Mouse (Mus musculus) heart, embryonic 15.5 days (tissue): ENCODE measurements around the gene Aff3. TPM values are rescaled to one million over a fixed set of nuclear protein-coding genes. Genes with fewer than 3 reads are reported as not detected.

Source experiments
- ATAC-seq: fragments of 200-750 bp; cut with Nextera tagmentation; replicated peaks from 2 replicates; pipeline ENCODE4 v1.8.0; 2017; ENCODE audit warnings: low read depth, moderate TSS enrichment; ENCODE audit not compliant: insufficient number of reproducible peaks, insufficient read depth, low FRiP score
- H3K27ac ChIP-seq: fragments of 300-500 bp; sonication (generic); 2 replicates; pipeline ENCODE4 v1.5.1; 2015; ENCODE audit warnings: mild to moderate bottlenecking, inconsistent platforms
- H3K27me3 ChIP-seq: fragments of 300-500 bp; sonication (generic); 2 replicates; pipeline ENCODE4 v1.6.1; 2015; ENCODE audit warnings: inconsistent platforms
- H3K36me3 ChIP-seq: fragments of 300-500 bp; sonication (generic); 2 replicates; pipeline ENCODE4 v1.6.1; 2015; ENCODE audit warnings: mild to moderate bottlenecking, inconsistent platforms
- H3K4me1 ChIP-seq: fragments of 300-500 bp; sonication (generic); replicated peaks from 2 replicates; pipeline ENCODE4 v1.6.1; 2015; ENCODE audit warnings: inconsistent platforms
- H3K4me2 ChIP-seq: fragments of 300-500 bp; sonication (generic); 2 replicates; pipeline ENCODE4 v1.6.1; 2015; ENCODE audit warnings: inconsistent platforms, mild to moderate bottlenecking, moderate library complexity
- H3K4me3 ChIP-seq: fragments of 300-500 bp; sonication (generic); 2 replicates; pipeline ENCODE4 v1.5.1; 2015; ENCODE audit warnings: mild to moderate bottlenecking, inconsistent platforms
- H3K9ac ChIP-seq: fragments of 300-500 bp; sonication (generic); 2 replicates; pipeline ENCODE4 v1.6.1; 2015; ENCODE audit warnings: mild to moderate bottlenecking, inconsistent platforms
- H3K9me3 ChIP-seq: fragments of 300-500 bp; sonication (generic); replicated peaks from 2 replicates; pipeline ENCODE4 v1.6.1; 2016; ENCODE audit warnings: inconsistent platforms
- WGBS: fragments of 180-500 bp; shearing (Covaris S2); methylation state at CpG from one replicate; pipeline ENCODE4 v1.1.7; 2015; ENCODE audit warnings: mixed read lengths; 5-methylcytosine and 5-hydroxymethylcytosine counted together
- polyA plus RNA-seq: library from polyadenylated mRNA; unstranded; fragments of >200 nt; fragmentation: Nextera tagmentation; extraction: Ambion mirVana; gene quantifications from 2 replicates; pipeline ENCODE4 v1.2.1, GENCODE M21; 2015

The Aff3 gene
- polyA plus RNA-seq, 1 experiment from 2014 or later = 2.2 TPM

DNA sequence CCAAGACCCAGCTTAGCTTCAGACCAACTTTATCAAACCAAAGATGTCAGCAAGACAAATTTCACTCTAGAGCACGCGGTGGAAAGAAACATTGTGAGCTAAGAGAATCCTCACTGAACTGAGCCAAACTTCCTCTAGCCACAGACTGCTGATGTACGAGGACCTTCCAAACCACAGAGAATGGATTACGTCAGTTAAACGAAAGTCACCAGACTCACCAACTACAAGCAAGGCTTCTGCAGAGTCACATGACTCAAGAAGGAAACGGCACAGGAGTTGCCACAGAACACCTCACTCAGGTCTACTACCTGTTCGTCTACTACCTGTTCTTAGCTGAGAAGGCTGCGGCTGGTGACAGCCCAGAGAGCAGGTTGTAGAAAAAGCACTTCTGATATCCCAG, 107.1 kb downstream of the Aff3 start:
- no peak for ATAC-seq
- H3K9ac ChIP-seq = no peak overlapping the region
- H3K4me1 ChIP-seq = peaks cover 14% of the 10 kb centered on the region
- H3K9me3 ChIP-seq = no peaks in the 10 kb centered on the region
- WGBS = 35% methylated on average over 8 of the region's 8 CpGs
- peak overlapping the region; percentile 37 for H3K4me2 ChIP-seq
- H3K27me3 ChIP-seq = no peaks in the 10 kb centered on the region
- peak overlapping the region; percentile 11; the same call in 1 of the 2 replicates for H3K4me3 ChIP-seq
- no peaks in the 10 kb centered on the region for H3K36me3 ChIP-seq
- no peak overlapping the region for H3K27ac ChIP-seq

DNA sequence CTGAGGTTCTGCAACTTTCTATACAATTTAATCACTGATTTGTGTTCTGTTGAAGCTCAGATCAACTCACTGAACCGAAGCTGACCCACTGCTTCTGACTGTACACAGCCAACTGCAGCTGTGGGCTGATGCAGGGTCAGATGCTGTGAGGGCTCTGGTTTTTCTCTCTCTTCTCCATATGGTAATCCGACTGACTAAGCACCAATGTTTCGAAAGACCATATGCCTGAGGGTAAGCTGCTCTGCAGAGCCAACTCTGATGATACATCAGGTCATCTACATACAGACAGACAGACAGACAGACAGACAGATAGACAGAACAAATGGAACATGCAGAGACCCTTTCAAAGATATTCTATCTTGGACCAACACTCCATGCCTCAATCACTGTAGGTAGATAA, 110.2 kb downstream of the Aff3 start:
- Histone ChIP-seq H3K27me3 (no peaks in the 10 kb centered on the region), H3K9ac (no peak overlapping the region), H3K9me3 (no peaks in the 10 kb centered on the region), H3K4me1 (peaks cover 8% of the 10 kb centered on the region), H3K36me3 (no peaks in the 10 kb centered on the region), H3K4me2 (no peak overlapping the region), H3K27ac (no peak overlapping the region), H3K4me3 (no peak overlapping the region)
- 78% methylated on average over 3 of the region's 3 CpGs for WGBS
- ATAC-seq = no peak

- peaks cover 7% of the 10 kb centered on the region for H3K4me1 ChIP-seq
- no peak overlapping the region for H3K9ac ChIP-seq
- no peaks in the 10 kb centered on the region for H3K27me3 ChIP-seq
- no peak overlapping the region for H3K4me2 ChIP-seq
- H3K27ac ChIP-seq = no peak overlapping the region
- H3K4me3 ChIP-seq = no peak overlapping the region
- WGBS = 73% methylated on average over 6 of the region's 6 CpGs
- no peak for ATAC-seq
- H3K9me3 ChIP-seq = no peaks in the 10 kb centered on the region
- no peaks in the 10 kb centered on the region for H3K36me3 ChIP-seq
Measured at GRCm38 (mm10) chr1:38553090-38553489, 111.7 kb downstream of the Aff3 start.

DNA sequence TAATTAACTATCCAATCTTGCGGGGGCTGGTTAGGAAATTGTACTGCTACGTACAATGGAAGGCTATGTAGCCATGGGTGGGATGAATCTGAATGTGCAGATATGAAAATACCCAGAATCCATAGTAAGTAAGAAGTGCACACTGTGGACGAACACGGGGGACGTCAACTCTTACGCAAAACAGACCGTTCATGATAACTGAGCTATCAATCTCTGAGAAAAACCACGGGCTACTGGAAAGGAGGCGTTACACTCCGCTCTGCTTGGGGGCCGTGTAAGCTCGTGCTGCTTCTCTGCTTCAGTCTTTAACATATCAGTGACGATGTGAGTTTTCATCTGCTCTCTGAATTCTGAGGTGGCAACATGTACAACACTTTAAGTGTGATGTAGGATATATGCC, 114.2 kb downstream of the Aff3 start:
- ATAC-seq = no peak
- no peaks in the 10 kb centered on the region for H3K36me3 ChIP-seq
- peaks cover 18% of the 10 kb centered on the region for H3K4me1 ChIP-seq
- no peak overlapping the region for H3K4me3 ChIP-seq
- H3K4me2 ChIP-seq = no peak overlapping the region
- H3K27ac ChIP-seq = no peak overlapping the region
- WGBS = 53% methylated on average over 13 of the region's 13 CpGs
- no peaks in the 10 kb centered on the region for H3K27me3 ChIP-seq
- no peak overlapping the region for H3K9ac ChIP-seq
- H3K9me3 ChIP-seq = no peaks in the 10 kb centered on the region

- Histone ChIP-seq H3K4me3 (no peak overlapping the region), H3K27ac (no peak overlapping the region), H3K9me3 (no peaks in the 10 kb centered on the region), H3K4me2 (no peak overlapping the region), H3K36me3 (no peaks in the 10 kb centered on the region), H3K9ac (no peak overlapping the region), H3K4me1 (peaks cover 21% of the 10 kb centered on the region), H3K27me3 (no peaks in the 10 kb centered on the region)
- 57% methylated on average over 8 of the region's 8 CpGs for WGBS
- no peak for ATAC-seq
Measured at GRCm38 (mm10) chr1:38548671-38549661, 115.8 kb downstream of the Aff3 start.

- H3K27me3 ChIP-seq = no peaks in the 10 kb centered on the region
- no peaks in the 10 kb centered on the region for H3K36me3 ChIP-seq
- no peak overlapping the region for H3K4me2 ChIP-seq
- no peaks in the 10 kb centered on the region for H3K9me3 ChIP-seq
- H3K27ac ChIP-seq = no peak overlapping the region
- no peak for ATAC-seq
- H3K9ac ChIP-seq = no peak overlapping the region
- peaks cover 21% of the 10 kb centered on the region for H3K4me1 ChIP-seq
- 81% methylated on average over 9 of the region's 9 CpGs for WGBS
- H3K4me3 ChIP-seq = no peak overlapping the region
Measured at GRCm38 (mm10) chr1:38547685-38548084, 117.1 kb downstream of the Aff3 start.

GRCm38 (mm10) chr1:38546696-38547095, 118.1 kb downstream of the Aff3 start:
- H3K9ac ChIP-seq = no peak overlapping the region
- WGBS = 24% methylated on average over 7 of the region's 7 CpGs
- no peak overlapping the region for H3K27ac ChIP-seq
- no peak overlapping the region for H3K4me3 ChIP-seq
- no peak for ATAC-seq
- no peak overlapping the region for H3K4me2 ChIP-seq
- H3K4me1 ChIP-seq = peaks cover 21% of the 10 kb centered on the region
- no peaks in the 10 kb centered on the region for H3K27me3 ChIP-seq
- H3K9me3 ChIP-seq = no peaks in the 10 kb centered on the region
- H3K36me3 ChIP-seq = no peaks in the 10 kb centered on the region

DNA sequence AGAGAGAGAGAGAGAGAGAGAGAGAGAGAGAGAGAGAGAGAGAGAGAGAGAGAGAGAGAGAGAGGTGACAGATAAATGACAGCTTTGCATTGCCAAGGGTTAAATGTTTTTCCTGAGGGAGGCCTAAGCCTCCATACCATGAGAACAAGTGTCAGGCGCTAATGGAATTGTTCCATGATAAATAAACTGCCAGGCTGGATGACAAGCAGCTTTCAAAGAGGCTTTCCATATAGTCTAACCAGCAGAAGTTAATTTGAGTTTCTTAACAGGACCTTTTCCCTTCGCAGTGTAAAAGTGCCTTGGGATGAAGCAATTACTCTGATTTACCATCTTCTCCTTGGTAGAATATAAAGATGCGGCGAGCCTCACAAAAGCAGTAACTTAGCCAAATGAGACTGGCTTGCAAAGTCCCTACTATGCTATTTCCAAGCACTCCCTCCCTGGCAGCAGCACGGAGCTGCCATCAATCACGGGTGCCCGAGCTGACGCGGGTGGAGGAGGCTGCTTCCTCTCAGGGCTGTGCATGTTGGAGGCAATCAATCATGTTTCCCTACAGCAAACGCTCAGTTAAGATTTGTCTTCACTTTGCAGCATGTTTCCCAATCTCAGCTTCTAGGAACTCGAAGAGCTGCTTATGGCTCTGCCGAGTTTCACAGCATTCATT, 119.3 kb downstream of the Aff3 start:
- H3K4me2 ChIP-seq = no peak overlapping the region
- H3K4me3 ChIP-seq = no peak overlapping the region
- no peaks in the 10 kb centered on the region for H3K36me3 ChIP-seq
- H3K4me1 ChIP-seq = peaks cover 21% of the 10 kb centered on the region
- H3K27ac ChIP-seq = no peak overlapping the region
- H3K9ac ChIP-seq = no peak overlapping the region
- no peak for ATAC-seq
- no peaks in the 10 kb centered on the region for H3K9me3 ChIP-seq
- H3K27me3 ChIP-seq = no peaks in the 10 kb centered on the region
- 29% methylated on average over 12 of the region's 12 CpGs for WGBS

GRCm38 (mm10) chr1:38544501-38544900, 120.3 kb downstream of the Aff3 start:
- Histone ChIP-seq H3K9me3 (no peaks in the 10 kb centered on the region), H3K4me1 (peaks cover 21% of the 10 kb centered on the region)

DNA sequence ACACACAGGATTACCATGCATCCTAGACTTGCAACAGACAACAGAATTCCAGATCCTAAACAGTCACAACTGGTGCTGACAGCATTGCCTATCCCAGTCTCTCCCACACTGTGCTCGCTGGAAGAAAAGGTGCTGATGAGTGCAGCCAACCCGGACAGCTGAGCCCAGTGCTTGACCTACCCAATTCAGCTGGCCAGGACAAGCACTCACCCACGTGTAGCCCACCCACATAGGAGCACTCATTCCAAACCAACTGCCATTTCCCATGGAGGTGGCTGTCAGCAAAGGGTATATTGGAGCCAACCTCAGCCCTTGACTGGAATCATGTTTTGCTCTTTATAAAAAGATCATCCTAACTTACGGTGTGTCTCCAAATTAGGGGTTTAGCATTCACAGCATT, 123.2 kb downstream of the Aff3 start:
- 57% methylated on average over 4 of the region's 4 CpGs for WGBS
- no peak for ATAC-seq
- H3K36me3 ChIP-seq = no peaks in the 10 kb centered on the region

More at GRCm38 (mm10) chr1:38544501-38544900, 120.3 kb downstream of the Aff3 start:
- WGBS = 41% methylated on average over 3 of the region's 3 CpGs
- Histone ChIP-seq H3K9ac (no peak overlapping the region), H3K27me3 (no peaks in the 10 kb centered on the region), H3K4me3 (no peak overlapping the region), H3K27ac (no peak overlapping the region), H3K36me3 (no peaks in the 10 kb centered on the region), H3K4me2 (no peak overlapping the region)
- no peak for ATAC-seq

DNA sequence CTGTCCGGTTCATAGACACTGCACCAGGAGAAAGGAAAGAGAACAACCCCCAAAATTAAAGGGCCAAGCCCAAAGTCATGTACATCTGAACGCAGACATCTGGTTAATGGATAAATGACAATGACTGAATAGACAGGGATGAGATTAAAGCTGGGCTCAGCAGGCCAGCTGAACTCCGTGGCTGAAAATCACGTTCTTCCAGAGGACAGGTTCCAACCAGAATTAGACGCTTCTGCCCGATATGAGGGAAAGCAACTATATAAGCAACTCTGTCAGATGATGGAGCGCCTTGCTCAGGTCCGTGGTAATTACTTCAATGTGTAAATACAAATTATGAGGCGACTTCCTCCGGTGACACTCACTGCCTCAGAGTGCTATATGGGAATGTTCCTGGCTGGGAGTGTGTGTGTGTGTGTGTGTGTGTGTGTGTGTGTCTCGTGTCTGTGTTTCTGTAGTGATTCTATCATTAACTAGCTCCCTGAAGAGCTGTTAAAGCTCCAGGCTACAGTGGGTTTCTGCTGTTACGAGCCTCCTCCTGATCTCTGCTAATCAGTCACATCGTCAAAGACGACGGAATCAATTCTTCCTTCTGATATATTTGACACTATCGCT, 127.7 kb downstream of the Aff3 start:
- Histone ChIP-seq H3K36me3 (no peaks in the 10 kb centered on the region), H3K9ac (no peak overlapping the region), H3K4me1 (peaks cover 3% of the 10 kb centered on the region; the same call in 1 of the 2 replicates), H3K9me3 (no peaks in the 10 kb centered on the region), H3K4me3 (no peak overlapping the region), H3K27ac (no peak overlapping the region), H3K4me2 (no peak overlapping the region), H3K27me3 (no peaks in the 10 kb centered on the region)
- 81% methylated on average over 16 of the region's 16 CpGs for WGBS
- ATAC-seq = no peak

More for the DNA sequence above, 123.2 kb downstream of the Aff3 start:
- no peaks in the 10 kb centered on the region for H3K27me3 ChIP-seq
- no peak overlapping the region for H3K9ac ChIP-seq
- H3K9me3 ChIP-seq = no peaks in the 10 kb centered on the region
- no peak overlapping the region for H3K4me3 ChIP-seq
- peaks cover 13% of the 10 kb centered on the region for H3K4me1 ChIP-seq
- no peak overlapping the region for H3K27ac ChIP-seq
- no peak overlapping the region for H3K4me2 ChIP-seq
